Mouse (Mus musculus) liver, postnatal 0 days (tissue): Measurements from ENCODE around the gene Snrpd2. TPM values are rescaled to one million over a fixed set of nuclear protein-coding genes. Genes with fewer than 3 reads are reported as not detected.

Experiments used
- ATAC-seq: fragments of 200-750 bp; cut with Nextera tagmentation; 2 replicates; pipeline ENCODE4 v1.8.0; 2017; ENCODE audit warnings: mild to moderate bottlenecking, moderate library complexity
- DNase-seq: peaks from one replicate; pipeline ENCODE4 v3.0.0-alpha.2; 2016
- H3K27ac ChIP-seq: fragments of 300-500 bp; sonication (generic); 2 replicates; pipeline ENCODE4 v1.5.1; 2014; ENCODE audit warnings: antibody characterized with exemption, moderate library complexity, mild to moderate bottlenecking, low read depth
- H3K27me3 ChIP-seq: fragments of 300-500 bp; sonication (generic); 2 replicates; pipeline ENCODE4 v1.6.1; 2014; ENCODE audit warnings: low read length, control low read depth, mixed read lengths; ENCODE audit not compliant: insufficient read depth
- H3K36me3 ChIP-seq: fragments of 300-500 bp; sonication (generic); replicated peaks from 2 replicates; pipeline ENCODE4 v1.6.1; 2014; ENCODE audit warnings: mild to moderate bottlenecking, control low read depth, low read length, moderate library complexity, mixed read lengths; ENCODE audit not compliant: insufficient read depth
- H3K4me1 ChIP-seq: fragments of 300-500 bp; sonication (generic); 2 replicates; pipeline ENCODE4 v1.6.1; 2014; ENCODE audit warnings: antibody characterized with exemption, mild to moderate bottlenecking, control low read depth; ENCODE audit not compliant: insufficient read depth
- H3K4me2 ChIP-seq: fragments of 300-500 bp; sonication (generic); 2 replicates; pipeline ENCODE4 v1.6.1; 2014; ENCODE audit warnings: low read depth, mild to moderate bottlenecking, low read length, moderate library complexity, mixed read lengths
- H3K4me3 ChIP-seq: fragments of 300-500 bp; sonication (generic); 2 replicates; pipeline ENCODE4 v1.5.1; 2014; ENCODE audit warnings: low read depth, low read length
- H3K9ac ChIP-seq: fragments of 300-500 bp; sonication (generic); replicated peaks from 2 replicates; pipeline ENCODE4 v1.6.1; 2014; ENCODE audit warnings: mild to moderate bottlenecking, moderate library complexity
- H3K9me3 ChIP-seq: fragments of 300-500 bp; sonication (generic); 2 replicates; pipeline ENCODE4 v1.6.1; 2016; ENCODE audit warnings: mild to moderate bottlenecking, control low read depth, low read length, mixed read lengths
- CTCF ChIP-seq: sonication (generic); IDR thresholded peaks from 2 replicates; pipeline ENCODE4 v1.5.1; 2016; ENCODE audit warnings: antibody characterized with exemption, low read depth
- EP300 ChIP-seq: IDR thresholded peaks from 2 replicates; pipeline ENCODE4 v1.6.1; 2016; ENCODE audit warnings: antibody characterized with exemption, low read depth, mild to moderate bottlenecking
- WGBS: fragments of 180-500 bp; shearing (Covaris S2); extraction: QIAGEN DNeasy Blood & Tissue Kit; methylation state at CpG from one replicate; pipeline ENCODE4 v1.1.7; 2014; ENCODE audit not compliant: insufficient replicate concordance; 5-methylcytosine and 5-hydroxymethylcytosine counted together
- polyA plus RNA-seq: library from polyadenylated mRNA; unstranded; fragments of >200 nt; fragmentation: Nextera tagmentation; extraction: Ambion mirVana; gene quantifications from 2 replicates; pipeline ENCODE4 v1.2.1, GENCODE M21; 2015

The Snrpd2 gene
- polyA plus RNA-seq, 1 experiment from 2014 or later = 41.0 TPM

DNA sequence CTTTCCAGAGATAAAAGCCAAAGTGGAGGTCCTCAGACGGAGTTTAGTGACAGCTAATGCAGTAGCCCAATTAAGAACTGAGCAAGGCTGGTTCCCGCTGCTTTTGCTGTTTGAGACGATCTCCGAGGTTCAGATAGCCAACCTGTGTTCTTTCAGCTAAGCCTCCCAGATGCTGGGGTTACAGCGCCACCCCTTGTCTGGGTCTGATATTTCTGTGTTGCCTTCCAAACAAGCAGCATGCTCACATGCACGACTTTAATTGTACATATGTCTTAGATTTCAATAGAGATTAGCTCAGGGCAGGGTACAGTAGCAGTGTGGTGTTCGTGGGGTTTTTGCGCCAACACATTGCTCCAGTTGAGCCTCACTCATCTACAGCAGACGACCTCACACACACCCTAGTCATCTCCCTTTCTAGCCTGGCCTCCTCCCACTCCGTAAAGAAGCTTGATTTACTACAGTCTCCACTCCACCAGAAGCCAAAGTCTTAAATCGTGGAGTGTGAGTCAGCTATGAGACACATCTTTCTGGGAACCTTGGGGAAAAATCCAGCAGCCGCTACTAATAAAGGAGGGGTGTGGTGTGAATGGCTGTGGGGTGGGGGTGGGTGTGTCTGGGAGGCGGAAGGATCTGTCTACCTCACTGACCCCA lies 6.4 kb downstream of the Snrpd2 start:
- H3K36me3 ChIP-seq = peaks cover 15% of the 10 kb centered on the region
- no peaks in the 10 kb centered on the region for H3K9me3 ChIP-seq
- no peak for DNase-seq
- no peak for ATAC-seq
- WGBS = 57% methylated on average over 13 of the region's 13 CpGs
- no peak overlapping the region for H3K4me3 ChIP-seq
- H3K27me3 ChIP-seq = peaks cover 17% of the 10 kb centered on the region
- no peak overlapping the region for H3K4me2 ChIP-seq
- H3K9ac ChIP-seq = no peak overlapping the region
- TF ChIP-seq EP300 (no peak), CTCF (peak; percentile 51)
- H3K27ac ChIP-seq = no peak overlapping the region
- peaks cover 11% of the 10 kb centered on the region for H3K4me1 ChIP-seq

DNA sequence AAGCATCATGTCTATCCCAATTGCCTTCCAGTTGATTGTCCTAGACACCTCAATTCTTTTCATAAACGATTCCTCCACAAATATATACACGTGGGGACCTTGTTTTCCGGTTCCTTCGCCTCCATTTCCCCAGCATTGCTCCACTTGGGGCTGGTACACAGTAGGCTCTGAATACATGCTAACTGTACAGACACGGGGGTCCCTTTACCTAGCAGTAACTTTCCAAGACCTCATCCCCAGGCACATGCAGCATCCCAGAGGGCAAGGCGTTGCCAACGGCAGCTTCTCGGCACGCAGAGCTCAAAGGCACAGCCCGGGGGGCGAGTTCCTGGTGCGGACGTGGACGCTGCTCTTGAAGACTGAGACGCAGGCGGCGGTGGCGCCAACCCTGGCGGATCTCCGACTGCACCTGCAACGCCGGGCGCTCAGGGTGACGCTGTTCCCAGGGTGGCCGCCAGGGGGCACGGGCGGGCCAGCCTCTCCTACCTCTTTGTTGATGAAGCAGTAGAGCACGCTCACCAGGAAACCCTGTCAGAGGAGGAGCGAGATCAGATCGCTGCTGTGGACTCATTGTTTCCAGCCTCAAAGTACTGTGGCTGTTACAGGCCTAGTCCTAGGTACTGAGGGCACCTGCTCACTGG lies 7.8 kb downstream of the Snrpd2 start:
- no peak overlapping the region for H3K4me3 ChIP-seq
- WGBS = 5% methylated on average over 30 of the region's 30 CpGs
- TF ChIP-seq CTCF (peak; percentile 98), EP300 (no peak)
- peaks cover 11% of the 10 kb centered on the region for H3K4me1 ChIP-seq
- ATAC-seq = peak; percentile 81
- H3K27me3 ChIP-seq = peaks cover 17% of the 10 kb centered on the region
- H3K36me3 ChIP-seq = peaks cover 11% of the 10 kb centered on the region
- no peak overlapping the region for H3K9ac ChIP-seq
- peak overlapping the region; percentile 44 for H3K4me2 ChIP-seq
- no peak overlapping the region for H3K27ac ChIP-seq
- no peaks in the 10 kb centered on the region for H3K9me3 ChIP-seq
- peak; percentile 92 for DNase-seq

DNA sequence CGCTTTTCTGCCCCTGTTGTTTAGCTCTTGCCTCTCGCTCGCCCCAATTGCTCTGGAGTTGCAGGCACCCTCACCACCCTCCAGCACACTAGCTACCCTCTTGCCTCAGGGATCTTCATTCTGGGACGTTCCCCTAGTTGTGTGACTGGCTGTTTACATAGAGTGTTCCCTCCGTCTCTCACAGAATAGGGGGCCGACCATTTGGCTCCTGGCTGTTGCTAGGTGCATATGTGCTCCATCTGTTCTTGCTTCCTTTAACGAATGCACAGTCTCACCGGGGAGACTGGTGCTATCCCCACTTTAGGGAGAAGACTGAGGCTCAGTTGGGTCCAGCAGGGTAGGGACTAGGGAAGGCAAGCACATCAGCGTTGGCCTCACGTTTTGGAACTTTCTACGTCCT lies 9.1 kb downstream of the Snrpd2 start:
- H3K27me3 ChIP-seq = peaks cover 19% of the 10 kb centered on the region
- no peak for ATAC-seq
- WGBS = 65% methylated on average over 11 of the region's 11 CpGs

DNA sequence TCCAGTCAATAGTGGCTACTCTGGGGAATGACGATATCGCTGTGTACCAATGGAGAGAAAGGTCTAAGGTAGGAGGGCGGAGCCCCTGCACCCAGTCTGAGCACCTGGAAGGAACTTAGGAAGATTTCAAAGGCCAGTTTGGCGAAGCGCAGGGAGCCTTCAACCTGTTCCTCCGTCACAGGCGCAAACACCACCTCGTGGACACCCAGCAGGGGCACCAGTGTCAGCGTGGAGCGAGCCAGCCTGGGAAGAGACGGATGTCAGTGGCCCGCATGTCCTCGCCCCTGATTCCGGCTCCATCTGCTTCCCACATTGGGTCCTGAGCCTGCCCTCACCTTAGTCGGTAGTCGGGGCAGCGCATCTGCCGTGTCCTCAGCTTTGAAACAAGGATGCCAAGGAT lies 9.9 kb downstream of the Snrpd2 start:
- Histone ChIP-seq H3K36me3 (no peaks in the 10 kb centered on the region), H3K9me3 (no peaks in the 10 kb centered on the region), H3K27me3 (peaks cover 27% of the 10 kb centered on the region), H3K4me2 (no peak overlapping the region), H3K4me1 (peaks cover 12% of the 10 kb centered on the region), H3K9ac (no peak overlapping the region), H3K27ac (no peak overlapping the region), H3K4me3 (no peak overlapping the region)
- no peak for ATAC-seq
- WGBS = 20% methylated on average over 18 of the region's 18 CpGs
- TF ChIP-seq CTCF = no peak
- DNase-seq = no peak

More for the DNA sequence above, 9.1 kb downstream of the Snrpd2 start:
- Histone ChIP-seq H3K36me3 (no peaks in the 10 kb centered on the region; the same call in 1 of the 2 replicates), H3K4me1 (peaks cover 11% of the 10 kb centered on the region), H3K4me3 (no peak overlapping the region), H3K9ac (no peak overlapping the region), H3K4me2 (no peak overlapping the region), H3K9me3 (no peaks in the 10 kb centered on the region), H3K27ac (no peak overlapping the region)
- no peak for DNase-seq
- TF ChIP-seq CTCF (no peak), EP300 (no peak)

DNA sequence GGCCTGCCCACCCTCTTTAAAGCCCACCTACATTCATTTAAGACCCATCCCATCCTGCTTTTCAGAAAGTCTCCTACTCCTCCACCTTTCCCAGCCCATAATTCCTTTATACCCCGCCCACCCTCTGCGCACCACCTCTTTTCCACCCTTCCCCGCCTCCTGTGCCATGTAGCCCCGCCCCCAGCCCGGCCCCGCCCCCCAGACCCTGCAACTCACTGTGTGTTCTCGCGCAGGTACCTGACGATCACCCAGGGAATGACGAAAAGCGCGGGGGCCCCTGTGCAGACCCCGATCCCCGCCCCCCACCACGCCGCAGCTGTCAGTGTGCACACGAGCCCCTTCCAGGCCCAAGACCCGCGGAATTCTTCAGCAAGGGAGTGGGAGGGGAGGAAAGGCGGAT lies 10.6 kb downstream of the Snrpd2 start:
- TF ChIP-seq EP300 (no peak), CTCF (no peak)
- 3% methylated on average over 20 of the region's 20 CpGs for WGBS
- H3K4me3 ChIP-seq = peak overlapping the region; percentile 39
- DNase-seq = peak; percentile 80
- no peaks in the 10 kb centered on the region for H3K9me3 ChIP-seq
- H3K36me3 ChIP-seq = no peaks in the 10 kb centered on the region
- H3K9ac ChIP-seq = 0 out of 2 replicates have a peak overlapping the region, but pooled peaks have one; percentile 21
- no peak overlapping the region for H3K27ac ChIP-seq
- peak overlapping the region; percentile 72 for H3K4me2 ChIP-seq
- peak; percentile 73 for ATAC-seq
- peaks cover 34% of the 10 kb centered on the region for H3K27me3 ChIP-seq
- H3K4me1 ChIP-seq = peaks cover 19% of the 10 kb centered on the region

DNA sequence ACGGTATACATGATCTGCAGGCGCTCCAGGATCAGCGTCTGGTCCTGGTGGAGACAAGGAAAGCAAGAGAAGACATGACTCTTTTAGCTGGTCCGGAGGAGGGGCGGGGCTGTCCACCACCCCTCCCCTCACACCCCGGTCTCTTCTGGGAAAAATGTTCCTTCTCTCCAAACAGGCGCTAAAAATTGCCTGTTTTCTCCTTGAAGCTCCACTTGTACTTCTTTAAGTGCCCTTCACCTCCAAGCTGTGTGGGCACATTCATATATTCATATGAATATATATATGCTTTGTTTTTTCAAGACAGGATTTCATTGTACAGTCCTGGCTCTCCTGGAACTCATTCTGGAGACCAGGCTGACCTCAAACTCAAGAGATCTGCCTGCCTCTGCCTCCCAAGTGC lies 13.4 kb downstream of the Snrpd2 start:
- Histone ChIP-seq H3K4me3 (no peak overlapping the region), H3K4me2 (no peak overlapping the region), H3K9me3 (peaks cover 3% of the 10 kb centered on the region; the same call in 1 of the 2 replicates), H3K9ac (no peak overlapping the region), H3K27me3 (peaks cover 34% of the 10 kb centered on the region), H3K27ac (no peak overlapping the region), H3K4me1 (peaks cover 26% of the 10 kb centered on the region), H3K36me3 (no peaks in the 10 kb centered on the region)
- no peak for ATAC-seq
- 76% methylated on average over 7 of the region's 7 CpGs for WGBS
- no peak for TF ChIP-seq CTCF
- TF ChIP-seq EP300 = no peak
- no peak for DNase-seq
